Mouse (Mus musculus): ENCODE results near the gene Gabbr2.
"Not testable (repeated sequence)": the region's sequence is repeated elsewhere in the genome, so short reads cannot be mapped to it uniquely, and the experiment has no call there.

Gabbr2 gene

GRCm38 (mm10) chr4:46675992-46676391, 315.7 kb downstream of the Gabbr2 start:
- no peak for DNase-seq (ENCODE audit: extremely low read depth, insufficient read length, low spot score)

GRCm38 (mm10) chr4:46675272-46675785, 316.3 kb downstream of the Gabbr2 start:
- DNase-seq (ENCODE audit: extremely low read depth, insufficient read length, low spot score) = no peak

GRCm38 (mm10) chr4:46668620-46669019, 323.1 kb downstream of the Gabbr2 start:
- DNase-seq (ENCODE audit: extremely low read depth, insufficient read length, low spot score) = no peak

GRCm38 (mm10) chr4:46666420-46666819, 325.3 kb downstream of the Gabbr2 start:
- no peak for DNase-seq (ENCODE audit: extremely low read depth, insufficient read length, low spot score)

GRCm38 (mm10) chr4:46665371-46665774, 326.3 kb downstream of the Gabbr2 start:
- no peak for DNase-seq (ENCODE audit: extremely low read depth, insufficient read length, low spot score)

- DNase-seq (ENCODE audit: extremely low read depth, insufficient read length, low spot score) = no peak
These were observed 327.3 kb downstream of the Gabbr2 start for GRCm38 (mm10) chr4:46664123-46665009.

- DNase-seq (ENCODE audit: extremely low read depth, insufficient read length, low spot score) = no peak
These were observed 330.2 kb downstream of the Gabbr2 start for GRCm38 (mm10) chr4:46661433-46661832.

- DNase-seq (ENCODE audit: extremely low read depth, insufficient read length, low spot score) = no peak
These were observed 332.7 kb downstream of the Gabbr2 start for GRCm38 (mm10) chr4:46658946-46659345.

GRCm38 (mm10) chr4:46657116-46657515, 334.6 kb downstream of the Gabbr2 start:
- no peak for DNase-seq (ENCODE audit: extremely low read depth, insufficient read length, low spot score)

GRCm38 (mm10) chr4:46655956-46656355, 335.7 kb downstream of the Gabbr2 start:
- DNase-seq (ENCODE audit: extremely low read depth, insufficient read length, low spot score) = no peak

- DNase-seq (ENCODE audit: extremely low read depth, insufficient read length, low spot score) = no peak
These were observed 336.4 kb downstream of the Gabbr2 start for GRCm38 (mm10) chr4:46655298-46655697.

- peak; percentile 93 for DNase-seq (ENCODE audit: extremely low read depth, insufficient read length, low spot score)
These were observed 341.5 kb downstream of the Gabbr2 start, which contains the start of gene Tbc1d2 for GRCm38 (mm10) chr4:46650086-46650753. Tbc1d2 (minus strand) TSS chr4:46650209.

- no peak for DNase-seq (ENCODE audit: extremely low read depth, insufficient read length, low spot score)
These were observed 342.5 kb downstream of the Gabbr2 start for GRCm38 (mm10) chr4:46649161-46649560.

GRCm38 (mm10) chr4:46643676-46644112, 348.0 kb downstream of the Gabbr2 start:
- no peak for DNase-seq (ENCODE audit: extremely low read depth, insufficient read length, low spot score)

GRCm38 (mm10) chr4:46642924-46643675, 348.6 kb downstream of the Gabbr2 start:
- peak; percentile 58 for DNase-seq (ENCODE audit: extremely low read depth, insufficient read length, low spot score)

- DNase-seq (ENCODE audit: extremely low read depth, insufficient read length, low spot score) = no peak
These were observed 350.4 kb downstream of the Gabbr2 start for GRCm38 (mm10) chr4:46641283-46641682.

- DNase-seq (ENCODE audit: extremely low read depth, insufficient read length, low spot score) = peak; percentile 49
These were observed 351.8 kb downstream of the Gabbr2 start for GRCm38 (mm10) chr4:46639866-46640265.

- DNase-seq (ENCODE audit: extremely low read depth, insufficient read length, low spot score) = not testable (repeated sequence)
These were observed 354.4 kb downstream of the Gabbr2 start for GRCm38 (mm10) chr4:46637250-46637649.

- no peak for DNase-seq (ENCODE audit: extremely low read depth, insufficient read length, low spot score)
These were observed 355.8 kb downstream of the Gabbr2 start for GRCm38 (mm10) chr4:46635702-46636430.

- no peak for DNase-seq (ENCODE audit: extremely low read depth, insufficient read length, low spot score)
These were observed 356.8 kb downstream of the Gabbr2 start for GRCm38 (mm10) chr4:46634881-46635280.
